Comparison of ENCODE assay signal across 23 mouse cellular contexts in the genomic region with DNA sequence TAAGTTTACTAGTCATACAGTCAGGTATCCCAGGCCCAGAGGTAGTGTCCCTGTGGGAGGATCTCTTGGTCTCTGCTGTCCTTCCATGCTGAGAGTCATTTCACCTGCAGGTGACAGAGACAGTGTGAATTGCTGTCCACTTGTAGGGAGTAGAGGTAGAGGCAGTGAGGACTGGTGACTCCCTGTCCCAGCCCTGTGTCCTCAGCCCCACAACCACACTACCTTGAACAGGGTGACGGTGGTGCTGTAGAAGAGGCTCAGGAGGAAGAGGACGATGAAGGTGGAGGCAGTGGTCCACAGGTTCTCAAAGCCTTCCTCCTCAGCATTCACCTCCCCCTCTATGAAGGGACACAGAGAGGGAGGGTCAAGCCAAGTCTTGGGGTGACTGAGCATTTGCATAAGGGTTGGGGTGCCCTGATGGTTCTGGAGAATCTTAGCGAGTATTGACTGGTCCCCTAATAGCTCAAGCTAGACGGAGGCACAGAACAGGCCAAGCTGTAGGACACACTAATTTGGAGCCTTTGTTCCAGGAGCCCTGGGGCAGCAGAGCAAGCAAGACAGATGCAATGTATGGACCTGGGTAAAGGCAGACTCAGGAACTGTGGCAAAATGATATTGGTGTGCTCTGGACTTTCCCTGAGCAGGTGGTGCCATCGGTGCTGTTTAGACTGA.
"Had no signal": no experiment of that assay in that cellular context is flagged by ENCODE, and none has a peak within 500 bp of the region (broad histone marks: within the 10 kb centered on the region; RNA-seq: fewer than 3 reads in every experiment).

No protein-coding gene starts in this region.

- H3K9me3 ChIP-seq: kidney, embryonic 15.5 days; liver, embryonic 12.5 days; liver, embryonic 15.5 days; lung, embryonic 15.5 days; midbrain, embryonic 15.5 days; neural tube, embryonic 15.5 days had no signal

- H3K4me3 ChIP-seq: kidney, embryonic 15.5 days; limb, embryonic 13.5 days; liver, embryonic 12.5 days; liver, embryonic 15.5 days; lung, embryonic 15.5 days; midbrain, embryonic 12.5 days; midbrain, embryonic 15.5 days; neural tube, embryonic 12.5 days; neural tube, embryonic 15.5 days had no signal

- H3K27ac ChIP-seq: kidney, embryonic 15.5 days; limb, embryonic 13.5 days; liver, embryonic 12.5 days; liver, embryonic 15.5 days; lung, embryonic 15.5 days; midbrain, embryonic 12.5 days; midbrain, embryonic 15.5 days; neural tube, embryonic 12.5 days; neural tube, embryonic 15.5 days had no signal

- H3K4me2 ChIP-seq: kidney, embryonic 15.5 days; limb, embryonic 13.5 days; liver, embryonic 12.5 days; liver, embryonic 15.5 days; lung, embryonic 15.5 days; midbrain, embryonic 12.5 days; midbrain, embryonic 15.5 days; neural tube, embryonic 12.5 days; neural tube, embryonic 15.5 days had no signal

- H3K27me3 ChIP-seq: kidney, embryonic 15.5 days; limb, embryonic 13.5 days; liver, embryonic 12.5 days; liver, embryonic 15.5 days; lung, embryonic 15.5 days; midbrain, embryonic 12.5 days; midbrain, embryonic 15.5 days; neural tube, embryonic 12.5 days; neural tube, embryonic 15.5 days had no signal

- ATAC-seq: liver, embryonic 12.5 days; midbrain, embryonic 15.5 days had no signal

- H3K4me1 ChIP-seq: kidney, embryonic 15.5 days; limb, embryonic 13.5 days; liver, embryonic 12.5 days; liver, embryonic 15.5 days; lung, embryonic 15.5 days; midbrain, embryonic 12.5 days; midbrain, embryonic 15.5 days; neural tube, embryonic 12.5 days; neural tube, embryonic 15.5 days had no signal

- H3K9ac ChIP-seq: kidney, embryonic 15.5 days; limb, embryonic 13.5 days; liver, embryonic 12.5 days; liver, embryonic 15.5 days; lung, embryonic 15.5 days; midbrain, embryonic 12.5 days; midbrain, embryonic 15.5 days; neural tube, embryonic 12.5 days; neural tube, embryonic 15.5 days had no signal

- DNase-seq: kidney, adult 11 months; kidney, adult 8-10 months; kidney, postnatal 10 days; kidney, postnatal 36 days; layer of hippocampus, postnatal 36 days; left cerebral cortex, postnatal 4 days; liver; lung, adult 18-20 months; lung, postnatal 10 days; lung, postnatal 36 days; retina, postnatal 1 day; right cerebral cortex, postnatal 25 days; spleen, adult 18-20 months; thymus, postnatal 25 days had no signal

- H3K36me3 ChIP-seq: kidney, embryonic 15.5 days; limb, embryonic 13.5 days; liver, embryonic 12.5 days; liver, embryonic 15.5 days; lung, embryonic 15.5 days; midbrain, embryonic 12.5 days; midbrain, embryonic 15.5 days; neural tube, embryonic 12.5 days; neural tube, embryonic 15.5 days had no signal
